Mouse (Mus musculus) lung, postnatal 0 days (tissue): Measurements from ENCODE around the gene Wscd1. TPM values are rescaled to one million over a fixed set of nuclear protein-coding genes. Genes with fewer than 3 reads are reported as not detected.
A peak's percentile ranks its signal among the peaks of the same experiment; 100 is the strongest.

Experiments used
- ATAC-seq: fragments of 200-750 bp; cut with Nextera tagmentation; 2 replicates; pipeline ENCODE4 v1.8.0; 2017; ENCODE audit warnings: moderate library complexity
- DNase-seq: peaks from one replicate; pipeline ENCODE4 v3.0.0-alpha.2; 2016; ENCODE audit warnings: low spot score
- H3K27ac ChIP-seq: fragments of 300-500 bp; sonication (generic); 2 replicates; pipeline ENCODE4 v1.5.1; 2014; ENCODE audit warnings: antibody characterized with exemption, mild to moderate bottlenecking, low read length, mixed read lengths
- H3K27me3 ChIP-seq: fragments of 300-500 bp; sonication (generic); replicated peaks from 2 replicates; pipeline ENCODE4 v1.6.1; 2014; ENCODE audit warnings: low read length, mixed read lengths; ENCODE audit not compliant: insufficient read depth
- H3K36me3 ChIP-seq: fragments of 300-500 bp; sonication (generic); 2 replicates; pipeline ENCODE4 v1.6.1; 2014; ENCODE audit warnings: low read length, mixed read lengths; ENCODE audit not compliant: insufficient read depth
- H3K4me1 ChIP-seq: fragments of 300-500 bp; sonication (generic); 2 replicates; pipeline ENCODE4 v1.6.1; 2014; ENCODE audit warnings: antibody characterized with exemption, low read depth, low read length, mixed read lengths; ENCODE audit not compliant: insufficient read depth
- H3K4me2 ChIP-seq: fragments of 300-500 bp; sonication (generic); replicated peaks from 2 replicates; pipeline ENCODE4 v1.6.1; 2014; ENCODE audit warnings: low read depth, mild to moderate bottlenecking, low read length, moderate library complexity, mixed read lengths
- H3K4me3 ChIP-seq: fragments of 300-500 bp; sonication (generic); 2 replicates; pipeline ENCODE4 v1.5.1; 2014; ENCODE audit warnings: low read depth, low read length
- H3K9ac ChIP-seq: fragments of 300-500 bp; sonication (generic); replicated peaks from 2 replicates; pipeline ENCODE4 v1.6.1; 2014; ENCODE audit warnings: low read depth, mild to moderate bottlenecking
- H3K9me3 ChIP-seq: fragments of 300-500 bp; sonication (generic); 2 replicates; pipeline ENCODE4 v1.6.1; 2016; ENCODE audit warnings: low read length, mixed read lengths
- CTCF ChIP-seq: IDR thresholded peaks from 2 replicates; pipeline ENCODE4 v1.5.1; 2016; ENCODE audit warnings: antibody characterized with exemption, mild to moderate bottlenecking
- EP300 ChIP-seq: IDR thresholded peaks from 2 replicates; pipeline ENCODE4 v1.6.1; 2016; ENCODE audit warnings: antibody characterized with exemption, mild to moderate bottlenecking, control low read depth
- WGBS: fragments of 180-500 bp; shearing (Covaris S2); extraction: QIAGEN DNeasy Blood & Tissue Kit; methylation state at CpG from one replicate; pipeline ENCODE4 v1.1.7; 2014; 5-methylcytosine and 5-hydroxymethylcytosine counted together
- polyA plus RNA-seq: library from polyadenylated mRNA; unstranded; fragments of >200 nt; fragmentation: Nextera tagmentation; extraction: Ambion mirVana; gene quantifications from 2 replicates; pipeline ENCODE4 v1.2.1, GENCODE M21; 2015

The Wscd1 gene
- polyA plus RNA-seq, 1 experiment from 2014 or later, result 15.4 TPM

GRCm38 (mm10) chr11:71785499-71785898 is 35.8 kb downstream of the Wscd1 start:
- TF ChIP-seq EP300 (no peak), CTCF (no peak)
- Histone ChIP-seq H3K4me3 (no peak overlapping the region), H3K9ac (no peak overlapping the region), H3K36me3 (no peaks in the 10 kb centered on the region), H3K4me1 (no peaks in the 10 kb centered on the region), H3K4me2 (no peak overlapping the region), H3K27ac (no peak overlapping the region), H3K9me3 (no peaks in the 10 kb centered on the region), H3K27me3 (no peaks in the 10 kb centered on the region)
- no peak for ATAC-seq
- DNase-seq, result no peak
- WGBS, result 82% methylated on average over 4 of the region's 4 CpGs

DNA sequence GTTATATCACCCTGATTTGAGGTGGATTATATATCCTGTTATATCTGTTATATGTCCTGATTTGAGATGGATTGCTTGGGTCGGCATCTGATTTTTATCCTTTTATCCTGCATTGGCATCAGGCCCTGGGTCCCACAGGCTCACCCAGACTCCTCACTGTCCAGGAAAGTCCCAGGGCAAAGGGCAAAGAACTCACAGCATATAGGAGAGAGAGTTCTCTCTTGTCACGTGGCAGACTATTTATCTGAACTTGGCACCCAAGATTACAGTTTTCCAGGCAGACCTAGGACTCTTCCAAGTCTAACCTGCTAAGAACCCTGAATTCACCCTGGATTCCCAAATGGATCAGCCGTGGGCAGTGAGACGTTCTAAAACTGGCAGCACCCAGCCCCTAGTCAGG is 38.5 kb downstream of the Wscd1 start:
- no peak overlapping the region for H3K4me2 ChIP-seq
- no peaks in the 10 kb centered on the region for H3K9me3 ChIP-seq
- H3K36me3 ChIP-seq, result no peaks in the 10 kb centered on the region
- 82% methylated on average over 4 of the region's 4 CpGs for WGBS
- TF ChIP-seq CTCF, result no peak
- TF ChIP-seq EP300, result no peak
- no peak overlapping the region for H3K9ac ChIP-seq
- no peak overlapping the region for H3K4me3 ChIP-seq
- H3K27ac ChIP-seq, result no peak overlapping the region
- H3K27me3 ChIP-seq, result no peaks in the 10 kb centered on the region
- no peaks in the 10 kb centered on the region for H3K4me1 ChIP-seq
- DNase-seq (no peak), ATAC-seq (no peak)

DNA sequence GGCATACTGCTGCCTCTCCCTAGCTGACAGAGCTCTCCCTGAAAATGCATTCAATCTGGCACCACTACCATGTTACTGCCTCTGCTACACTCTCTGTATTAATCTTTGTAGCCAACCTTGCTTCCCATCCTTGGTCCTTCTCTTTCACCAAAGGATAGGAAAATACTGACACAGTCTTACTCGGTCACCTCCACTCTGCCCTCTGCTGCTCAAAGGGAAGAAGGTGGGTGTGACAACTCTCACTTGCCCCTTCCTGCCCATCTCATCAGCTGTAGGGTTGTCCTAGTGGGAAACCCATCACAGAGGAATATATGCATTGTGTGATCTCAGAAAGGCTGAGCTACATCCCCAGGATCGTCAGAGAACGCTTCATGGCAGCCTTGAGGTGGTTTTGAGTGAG is 40.5 kb downstream of the Wscd1 start:
- no peak for DNase-seq
- no peaks in the 10 kb centered on the region for H3K4me1 ChIP-seq
- no peak overlapping the region for H3K4me2 ChIP-seq
- no peak overlapping the region for H3K9ac ChIP-seq
- no peaks in the 10 kb centered on the region for H3K36me3 ChIP-seq
- no peak for TF ChIP-seq EP300
- peak; percentile 43 for TF ChIP-seq CTCF
- no peak overlapping the region for H3K4me3 ChIP-seq
- no peaks in the 10 kb centered on the region for H3K27me3 ChIP-seq
- ATAC-seq, result no peak
- H3K27ac ChIP-seq, result no peak overlapping the region
- WGBS, result 73% methylated on average over 3 of the region's 3 CpGs
- H3K9me3 ChIP-seq, result no peaks in the 10 kb centered on the region

DNA sequence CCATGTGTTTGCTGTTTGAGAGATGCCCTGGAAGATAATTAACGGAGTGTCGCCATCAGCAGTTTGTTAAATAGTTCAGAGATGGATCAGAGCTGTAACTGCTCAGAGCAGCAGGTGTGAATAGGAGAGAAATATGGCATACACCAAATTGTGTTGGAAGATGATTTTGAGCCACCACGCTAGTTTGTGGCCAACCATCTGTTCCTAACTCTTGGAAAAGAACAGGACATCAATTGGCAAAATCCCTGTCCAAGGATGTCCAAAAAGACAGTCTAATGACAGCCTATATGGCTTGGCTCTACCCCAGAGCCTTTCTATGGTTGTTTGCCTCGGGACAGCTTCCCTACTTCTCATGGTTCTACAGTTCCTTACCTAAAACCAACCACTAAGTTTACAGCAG is 49.5 kb downstream of the Wscd1 start:
- H3K4me3 ChIP-seq, result no peak overlapping the region
- TF ChIP-seq EP300 (no peak), CTCF (no peak)
- no peak overlapping the region for H3K4me2 ChIP-seq
- H3K9ac ChIP-seq, result no peak overlapping the region
- DNase-seq (no peak), ATAC-seq (no peak)
- H3K27ac ChIP-seq, result no peak overlapping the region
- H3K9me3 ChIP-seq, result no peaks in the 10 kb centered on the region
- H3K27me3 ChIP-seq, result no peaks in the 10 kb centered on the region
- H3K36me3 ChIP-seq, result no peaks in the 10 kb centered on the region
- H3K4me1 ChIP-seq, result no peaks in the 10 kb centered on the region
- WGBS, result 80% methylated on average over 4 of the region's 4 CpGs

GRCm38 (mm10) chr11:71808521-71808920 is 58.8 kb downstream of the Wscd1 start:
- Histone ChIP-seq H3K4me1 (no peaks in the 10 kb centered on the region), H3K27me3 (no peaks in the 10 kb centered on the region), H3K4me3 (no peak overlapping the region), H3K36me3 (no peaks in the 10 kb centered on the region), H3K4me2 (no peak overlapping the region), H3K9ac (no peak overlapping the region), H3K27ac (no peak overlapping the region), H3K9me3 (no peaks in the 10 kb centered on the region)
- TF ChIP-seq CTCF (no peak), EP300 (no peak)
- DNase-seq (no peak), ATAC-seq (no peak)
- WGBS, result 87% methylated on average over 2 of the region's 2 CpGs

GRCm38 (mm10) chr11:71811828-71812227 is 62.1 kb downstream of the Wscd1 start:
- H3K27me3 ChIP-seq, result no peaks in the 10 kb centered on the region
- no peak overlapping the region for H3K4me2 ChIP-seq
- no peak overlapping the region for H3K27ac ChIP-seq
- H3K4me3 ChIP-seq, result no peak overlapping the region
- no peaks in the 10 kb centered on the region for H3K4me1 ChIP-seq
- DNase-seq, result no peak
- no peak for TF ChIP-seq EP300
- no peak for TF ChIP-seq CTCF
- H3K9ac ChIP-seq, result no peak overlapping the region
- H3K9me3 ChIP-seq, result no peaks in the 10 kb centered on the region
- ATAC-seq, result no peak
- 45% methylated on average over 2 of the region's 2 CpGs for WGBS
- no peaks in the 10 kb centered on the region for H3K36me3 ChIP-seq

- Histone ChIP-seq H3K27me3 (no peaks in the 10 kb centered on the region), H3K4me2 (no peak overlapping the region), H3K9me3 (no peaks in the 10 kb centered on the region), H3K27ac (no peak overlapping the region), H3K36me3 (no peaks in the 10 kb centered on the region), H3K4me3 (no peak overlapping the region), H3K9ac (no peak overlapping the region), H3K4me1 (no peaks in the 10 kb centered on the region)
- no peak for ATAC-seq
- DNase-seq, result peak; percentile 12
- TF ChIP-seq CTCF (no peak), EP300 (no peak)
- 72% methylated on average over 7 of the region's 7 CpGs for WGBS
Observed at GRCm38 (mm10) chr11:71812921-71813320, 63.2 kb downstream of the Wscd1 start.
